Mouse (Mus musculus) megakaryocyte, embryonic 14.5 days (primary cell): ENCODE results near the gene Unc5b.

Experiments
- FLI1 ChIP-seq: IDR thresholded peaks from 2 replicates; pipeline ENCODE4 v1.6.1; 2012; ENCODE audit warnings: low read length, inconsistent platforms, mixed read lengths
- GATA1 ChIP-seq: IDR thresholded peaks from 3 replicates; pipeline ENCODE4 v1.6.1; 2012; ENCODE audit warnings: mixed read lengths, low read length, inconsistent platforms, borderline replicate concordance

DNA sequence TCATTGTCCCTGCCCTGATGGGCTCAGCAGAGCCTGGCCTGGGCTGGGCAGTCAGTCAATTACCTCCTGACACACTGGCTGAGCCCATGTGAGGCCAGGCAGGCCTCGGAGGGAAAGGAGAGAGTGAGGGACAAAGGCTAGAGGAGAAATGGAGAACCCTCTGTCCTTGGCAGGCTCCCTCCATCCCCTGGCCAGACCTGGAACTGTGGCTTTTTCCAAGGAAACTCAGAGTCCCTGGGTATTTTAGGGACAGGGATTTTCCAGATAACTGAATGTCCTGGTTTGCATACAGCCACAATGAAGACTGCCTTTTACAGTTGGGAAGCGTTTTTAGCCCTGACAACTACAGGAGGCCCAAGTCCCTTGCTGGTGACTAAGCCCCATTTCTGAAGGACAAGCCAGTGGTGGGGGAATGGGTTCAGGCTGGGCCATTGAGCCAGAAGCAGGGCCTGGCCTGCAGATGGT is 99.0 kb downstream of the Unc5b start:
- TF ChIP-seq FLI1 = no peak
- no peak for TF ChIP-seq GATA1
